Mouse (Mus musculus) neural tube, embryonic 14.5 days (tissue): ENCODE data around the gene Slco2a1. TPM values are rescaled to one million over a fixed set of nuclear protein-coding genes. Genes with fewer than 3 reads are reported as not detected.
A peak's percentile ranks its signal among the peaks of the same experiment; 100 is the strongest.
"Not testable (repeated sequence)": the region's sequence is repeated elsewhere in the genome, so short reads cannot be mapped to it uniquely, and the experiment has no call there.

Experiments
- ATAC-seq: fragments of 200-750 bp; cut with Nextera tagmentation; 2 replicates; pipeline ENCODE4 v1.8.0; 2017; ENCODE audit warnings: low read depth, mild to moderate bottlenecking, moderate TSS enrichment, moderate library complexity
- H3K27ac ChIP-seq: fragments of 300-500 bp; sonication (generic); 2 replicates; pipeline ENCODE4 v1.5.1; 2014; ENCODE audit warnings: low read depth, mild to moderate bottlenecking, control low read depth, low read length, moderate library complexity, mixed read lengths
- H3K27me3 ChIP-seq: fragments of 300-500 bp; sonication (generic); 2 replicates; pipeline ENCODE4 v1.6.1; 2014; ENCODE audit warnings: low read length; ENCODE audit not compliant: control insufficient read depth, insufficient read depth
- H3K36me3 ChIP-seq: fragments of 300-500 bp; sonication (generic); 2 replicates; pipeline ENCODE4 v1.6.1; 2014; ENCODE audit warnings: low read length, mixed read lengths; ENCODE audit not compliant: control insufficient read depth, insufficient read depth
- H3K4me1 ChIP-seq: fragments of 300-500 bp; sonication (generic); 2 replicates; pipeline ENCODE4 v1.6.1; 2014; ENCODE audit warnings: low read length; ENCODE audit not compliant: control insufficient read depth, insufficient read depth
- H3K4me2 ChIP-seq: fragments of 300-500 bp; sonication (generic); 2 replicates; pipeline ENCODE4 v1.6.1; 2014; ENCODE audit warnings: mild to moderate bottlenecking, low read depth, low read length, control low read depth
- H3K4me3 ChIP-seq: fragments of 300-500 bp; sonication (generic); 2 replicates; pipeline ENCODE4 v1.5.1; 2014; ENCODE audit warnings: low read depth, low read length, control low read depth, mixed read lengths
- H3K9ac ChIP-seq: fragments of 300-500 bp; sonication (generic); replicated peaks from 2 replicates; pipeline ENCODE4 v1.6.1; 2014; ENCODE audit warnings: low read depth, mild to moderate bottlenecking, control low read depth, low read length, mixed read lengths
- H3K9me3 ChIP-seq: fragments of 300-500 bp; sonication (generic); 2 replicates; pipeline ENCODE4 v1.6.1; 2016; ENCODE audit warnings: low read length; ENCODE audit not compliant: control insufficient read depth
- WGBS: fragments of 180-500 bp; shearing (Covaris S2); extraction: QIAGEN DNeasy Blood & Tissue Kit; methylation state at CpG from one replicate; pipeline ENCODE4 v1.1.7; 2014; 5-methylcytosine and 5-hydroxymethylcytosine counted together
- polyA plus RNA-seq: library from polyadenylated mRNA; unstranded; fragments of >200 nt; fragmentation: Nextera tagmentation; extraction: Ambion mirVana; gene quantifications from 2 replicates; pipeline ENCODE4 v1.2.1, GENCODE M21; 2014

Slco2a1 gene
- polyA plus RNA-seq, 1 experiment from 2014 or later: 1.0 TPM

DNA sequence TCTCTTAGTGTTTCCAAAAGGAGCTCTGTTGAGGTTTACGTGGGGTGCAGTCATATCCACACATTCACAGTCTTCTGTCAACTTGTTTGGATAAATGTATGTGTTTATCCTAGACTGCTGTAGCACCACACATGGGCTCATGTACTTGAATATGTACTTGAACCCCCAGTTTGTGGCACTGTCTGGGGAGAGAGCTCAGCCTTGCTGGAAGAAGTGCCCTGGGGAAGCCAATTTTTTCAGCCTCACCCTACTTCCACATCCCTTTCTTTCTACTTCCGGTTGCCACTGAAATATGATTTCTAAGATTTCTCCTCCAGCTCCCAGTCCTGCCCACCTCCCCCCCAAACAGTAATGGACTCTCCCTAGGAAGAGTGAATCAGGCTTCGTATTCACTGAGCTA, 105.2 kb downstream of the Slco2a1 start:
- Histone ChIP-seq H3K9ac (no peak overlapping the region), H3K27me3 (no peaks in the 10 kb centered on the region), H3K36me3 (no peaks in the 10 kb centered on the region), H3K4me3 (no peak overlapping the region), H3K4me2 (no peak overlapping the region), H3K4me1 (no peaks in the 10 kb centered on the region), H3K9me3 (no peaks in the 10 kb centered on the region), H3K27ac (no peak overlapping the region)
- WGBS: 91% methylated on average over 3 of the region's 3 CpGs
- ATAC-seq: no peak

DNA sequence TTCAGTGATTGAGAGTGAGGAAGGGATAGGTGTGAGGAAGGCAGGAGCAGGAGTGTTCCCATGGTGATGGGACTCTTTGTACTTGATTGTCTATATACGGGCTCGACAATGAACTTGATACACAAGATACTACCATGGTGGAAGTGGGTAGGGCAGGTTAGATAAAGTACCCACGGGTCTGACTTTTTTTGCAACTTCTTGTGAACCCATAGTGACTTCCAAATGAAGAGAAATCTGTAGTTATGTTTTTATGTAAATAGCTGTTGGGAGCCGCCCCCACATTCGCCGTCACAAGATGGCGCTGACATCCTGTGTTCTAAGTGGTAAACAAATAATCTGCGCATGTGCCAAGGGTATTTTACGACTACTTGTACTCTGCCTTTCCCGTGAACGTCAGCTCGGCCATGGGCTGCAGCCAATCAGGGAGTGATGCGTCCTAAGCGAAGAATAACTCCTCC, 119.9 kb downstream of the Slco2a1 start:
- not testable (repeated sequence) for H3K9me3 ChIP-seq, H3K9ac ChIP-seq, H3K27ac ChIP-seq, H3K36me3 ChIP-seq, H3K27me3 ChIP-seq
- ATAC-seq: peak; percentile 30; the same call in 1 of the 2 replicates
- peak overlapping the region; percentile 52 for H3K4me2 ChIP-seq
- 11% methylated on average over 7 of the region's 14 CpGs for WGBS
- H3K4me1 ChIP-seq: peaks cover 15% of the 10 kb centered on the region
- H3K4me3 ChIP-seq: peak overlapping the region; percentile 24; the same call in 1 of the 2 replicates

DNA sequence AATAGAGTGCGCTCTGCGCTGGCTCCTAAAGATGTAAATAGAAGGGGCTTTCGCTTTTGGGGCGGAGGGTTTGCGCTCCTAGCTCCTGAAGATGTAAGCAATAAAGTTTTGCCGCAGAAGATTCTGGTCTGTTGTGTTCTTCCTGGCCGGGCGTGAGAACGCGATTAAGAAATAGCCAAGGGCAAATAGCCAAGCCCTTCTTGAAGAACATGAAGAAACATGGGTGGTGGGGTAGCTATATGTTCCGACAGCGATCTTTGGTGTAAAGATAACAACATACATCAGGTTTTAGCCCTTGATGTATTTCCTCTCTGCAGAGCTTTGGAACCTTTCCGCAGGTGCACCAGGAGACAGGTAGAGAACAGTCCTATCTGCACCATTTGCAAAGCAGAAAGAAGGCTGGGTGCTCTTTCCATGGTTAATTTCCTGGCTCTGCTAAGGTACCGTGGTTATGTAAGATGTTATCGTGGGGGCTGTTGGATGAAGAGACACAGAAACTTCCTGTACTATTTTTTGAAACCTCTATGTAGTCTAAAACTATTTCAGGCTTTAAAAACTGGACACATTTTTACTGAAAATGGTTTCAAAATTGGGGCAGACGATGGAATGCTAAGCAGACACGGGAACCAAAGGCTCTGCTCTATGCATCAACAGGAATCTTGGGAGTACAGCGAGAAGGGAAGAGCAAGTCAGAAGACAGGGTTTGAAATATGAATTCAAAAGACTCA, 120.6 kb downstream of the Slco2a1 start:
- Histone ChIP-seq H3K4me2 (peak overlapping the region; percentile 65), H3K4me1 (peaks cover 22% of the 10 kb centered on the region), H3K4me3 (peak overlapping the region; percentile 36), H3K27ac (no peak overlapping the region), H3K9me3 (no peaks in the 10 kb centered on the region), H3K36me3 (no peaks in the 10 kb centered on the region), H3K27me3 (no peaks in the 10 kb centered on the region), H3K9ac (peak overlapping the region; percentile 55)
- ATAC-seq: no peak
- WGBS: 34% methylated on average over 18 of the region's 18 CpGs

DNA sequence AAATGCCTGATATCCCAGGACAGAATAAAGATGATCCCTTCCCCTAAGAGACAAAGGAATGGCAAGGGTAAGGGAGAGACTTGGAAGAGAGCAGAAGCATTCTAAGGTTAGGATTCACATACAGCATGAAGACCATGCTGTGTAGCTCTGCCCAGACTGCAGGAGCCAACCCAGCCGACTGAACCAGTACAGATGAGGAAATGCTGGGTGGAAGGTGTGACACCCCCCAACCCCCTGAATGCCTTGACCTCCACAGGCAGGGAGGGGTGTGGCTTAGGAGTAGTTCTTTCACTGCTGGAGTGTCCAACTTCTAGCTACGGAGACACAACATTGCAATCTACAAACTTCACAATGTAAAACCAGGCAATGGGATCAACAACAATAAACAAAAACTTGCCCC, 121.4 kb downstream of the Slco2a1 start:
- 87% methylated on average over 2 of the region's 2 CpGs for WGBS
- ATAC-seq: no peak

DNA sequence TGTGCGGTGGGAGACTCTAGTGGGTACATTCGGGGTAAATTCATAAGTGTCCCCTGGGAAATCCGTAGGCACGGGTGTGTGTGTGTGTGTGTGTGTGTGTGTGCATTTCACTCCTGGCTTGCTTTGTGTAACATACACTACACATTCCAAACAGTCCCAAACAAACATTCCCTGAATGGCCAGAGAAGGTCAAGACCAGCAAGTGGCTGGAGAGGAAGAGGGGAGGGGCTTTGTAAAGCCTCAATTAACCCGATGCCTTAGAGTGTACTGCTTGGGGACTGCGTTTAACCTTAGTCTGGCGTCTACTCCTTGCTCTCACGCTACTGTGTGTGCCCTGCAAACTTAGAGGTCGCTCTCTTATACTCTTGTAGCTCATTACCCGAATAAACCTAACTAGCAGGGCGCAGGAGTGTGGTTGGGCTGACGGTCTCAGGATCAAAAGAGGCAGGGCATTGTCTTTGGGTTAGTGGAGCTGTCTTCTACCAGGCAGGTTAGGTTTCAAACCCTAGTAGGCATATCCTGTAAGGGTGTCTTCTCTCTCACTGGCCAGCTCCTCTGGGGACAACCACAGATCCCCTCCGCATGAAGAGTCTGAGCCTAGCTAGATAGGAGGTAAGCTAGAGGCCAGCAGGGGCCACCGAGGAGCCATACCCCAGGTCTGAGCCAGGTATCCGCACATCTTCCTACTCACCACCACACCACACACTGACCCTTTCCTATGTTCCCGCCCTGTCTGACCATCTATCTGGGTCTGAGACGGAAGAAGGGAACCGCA, 122.4 kb downstream of the Slco2a1 start:
- H3K4me2 ChIP-seq: peak overlapping the region; percentile 92
- H3K36me3 ChIP-seq: no peaks in the 10 kb centered on the region
- no peaks in the 10 kb centered on the region for H3K9me3 ChIP-seq
- ATAC-seq: peak; percentile 18; the same call in 1 of the 2 replicates
- H3K27ac ChIP-seq: peak overlapping the region; percentile 93
- H3K4me3 ChIP-seq: peak overlapping the region; percentile 68
- H3K27me3 ChIP-seq: no peaks in the 10 kb centered on the region
- 14% methylated on average over 18 of the region's 18 CpGs for WGBS
- peaks cover 28% of the 10 kb centered on the region for H3K4me1 ChIP-seq
- H3K9ac ChIP-seq: peak overlapping the region; percentile 90

More for the DNA sequence above, 121.4 kb downstream of the Slco2a1 start:
- no peak overlapping the region for H3K4me3 ChIP-seq
- peaks cover 28% of the 10 kb centered on the region for H3K4me1 ChIP-seq
- H3K27me3 ChIP-seq: no peaks in the 10 kb centered on the region
- H3K9me3 ChIP-seq: no peaks in the 10 kb centered on the region
- no peak overlapping the region for H3K9ac ChIP-seq
- no peak overlapping the region for H3K4me2 ChIP-seq
- no peaks in the 10 kb centered on the region for H3K36me3 ChIP-seq
- H3K27ac ChIP-seq: no peak overlapping the region

DNA sequence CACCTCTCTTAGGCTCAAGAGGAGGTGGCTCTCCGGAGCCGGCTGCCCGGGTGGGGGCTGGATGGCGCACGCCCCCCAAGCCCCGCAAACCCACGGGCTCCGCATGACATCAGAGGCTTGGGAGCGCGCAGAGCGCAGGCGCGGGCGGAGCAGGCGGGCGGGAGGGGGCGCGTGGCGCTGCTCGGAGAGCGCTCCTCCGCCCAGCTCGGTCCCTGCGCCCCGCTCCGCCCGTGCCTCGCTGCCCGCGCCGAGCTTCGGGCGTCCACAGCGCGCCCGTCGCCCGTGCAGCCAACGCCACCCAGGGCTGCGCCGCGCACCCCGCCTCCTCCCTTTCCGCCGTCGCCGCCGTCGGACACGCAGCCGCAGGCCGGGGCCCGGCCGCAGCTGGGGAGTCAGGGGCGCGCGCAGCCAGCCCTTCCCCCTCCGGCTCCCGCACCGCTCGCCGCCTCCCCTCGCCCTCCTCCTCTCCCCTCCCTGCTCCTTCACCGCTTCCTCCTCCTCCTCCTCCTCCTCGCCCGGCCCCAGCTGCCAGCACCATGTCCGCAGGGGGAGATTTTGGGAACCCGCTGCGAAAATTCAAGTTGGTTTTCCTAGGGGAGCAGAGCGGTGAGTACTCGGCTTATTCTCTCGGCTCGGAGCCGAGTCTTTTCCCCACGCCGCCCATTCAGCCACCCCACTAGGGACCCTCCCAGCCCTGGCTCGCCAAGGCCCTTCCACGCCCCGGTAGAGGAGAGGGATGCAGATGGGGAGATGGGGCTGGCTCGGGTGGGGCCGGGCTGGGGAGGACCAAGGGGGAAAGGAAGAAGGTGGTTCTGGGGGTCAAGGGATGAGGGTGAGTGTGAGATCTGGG, 123.3 kb downstream of the Slco2a1 start, which contains the start of gene Rab6b:
Gene Rab6b, plus strand, starts transcription at position 167 of the 850 bp plus-strand sequence.
- Histone ChIP-seq H3K27me3 (no peaks in the 10 kb centered on the region), H3K9me3 (no peaks in the 10 kb centered on the region), H3K4me3 (peak within 1 kb of the TSS; percentile 68), H3K27ac (peak within 1 kb of the TSS; percentile 93), H3K4me1 (peaks cover 28% of the 10 kb centered on the region), H3K9ac (peak within 1 kb of the TSS; percentile 90), H3K36me3 (no peaks in the 10 kb centered on the region), H3K4me2 (peak within 1 kb of the TSS; percentile 92)
- ATAC-seq: peak; percentile 78
- WGBS: under 1% methylated on average over 30 of the region's 81 CpGs

DNA sequence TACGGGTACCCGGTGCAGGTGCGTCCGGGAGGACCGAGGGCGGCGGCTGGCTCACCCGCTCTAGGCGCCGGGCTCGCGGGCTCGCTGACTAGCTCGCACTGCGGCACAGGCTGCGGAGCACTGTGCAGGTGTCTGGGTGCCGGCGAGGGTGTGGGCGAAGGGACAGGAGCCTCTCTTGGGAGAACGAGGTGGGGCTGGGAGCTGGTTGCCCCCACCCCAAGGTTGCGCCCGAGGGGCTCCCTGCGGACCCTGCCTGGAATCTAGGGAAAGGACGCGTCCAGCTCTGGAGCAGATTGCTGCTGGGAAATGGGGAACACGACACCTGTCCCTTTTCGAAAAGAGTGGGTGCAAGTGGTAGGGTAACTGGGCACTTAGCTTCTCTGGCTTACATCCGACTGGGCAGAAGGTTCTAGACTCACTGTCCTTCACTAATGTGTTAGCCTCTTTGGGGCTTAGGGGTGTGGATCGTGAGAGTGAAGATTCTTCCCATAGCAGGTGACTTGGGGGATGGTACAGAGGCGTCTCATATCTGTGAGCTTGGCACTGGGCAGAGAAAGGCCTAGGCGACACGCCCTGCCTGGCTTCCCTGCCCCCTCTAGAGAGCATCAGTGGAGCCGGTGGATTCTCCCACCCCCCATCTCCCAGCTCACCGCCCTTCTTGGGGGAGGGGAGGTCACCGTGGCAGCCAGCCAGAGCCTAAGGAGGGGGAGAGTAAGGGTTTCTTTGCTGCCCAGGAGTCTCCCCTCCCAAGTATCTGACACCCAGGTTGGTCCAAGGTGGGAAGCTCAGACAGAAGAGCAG, 124.2 kb downstream of the Slco2a1 start:
- Histone ChIP-seq H3K36me3 (no peaks in the 10 kb centered on the region), H3K9ac (peak overlapping the region; percentile 90), H3K27me3 (no peaks in the 10 kb centered on the region), H3K4me3 (peak overlapping the region; percentile 68), H3K4me1 (peaks cover 28% of the 10 kb centered on the region), H3K27ac (peak overlapping the region; percentile 93), H3K9me3 (no peaks in the 10 kb centered on the region), H3K4me2 (peak overlapping the region; percentile 92)
- WGBS: under 1% methylated on average over 34 of the region's 35 CpGs
- peak; percentile 44 for ATAC-seq

DNA sequence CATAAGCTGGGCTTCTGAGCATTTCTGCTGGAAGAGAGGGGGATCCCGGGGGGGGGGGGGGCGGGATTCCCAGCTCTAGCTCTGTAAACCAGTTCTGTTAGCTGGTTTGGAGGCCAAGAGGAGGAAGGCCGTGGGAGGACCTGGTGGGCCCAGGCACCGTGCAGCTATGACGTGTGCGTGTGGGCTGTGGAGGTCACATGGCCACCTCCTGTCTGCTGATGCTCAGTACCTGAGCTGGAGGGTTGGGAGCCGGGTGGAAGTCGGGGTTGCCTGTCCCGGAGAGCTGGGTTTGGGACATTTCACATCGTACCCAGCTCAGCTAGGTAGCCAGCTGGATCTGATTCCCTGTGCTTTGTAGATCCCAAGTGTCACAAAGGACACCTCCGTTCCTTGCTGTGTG, 124.8 kb downstream of the Slco2a1 start:
- 29% methylated on average over 10 of the region's 11 CpGs for WGBS
- Histone ChIP-seq H3K4me3 (peak overlapping the region; percentile 68), H3K9ac (peak overlapping the region; percentile 90), H3K4me2 (peak overlapping the region; percentile 92), H3K27ac (peak overlapping the region; percentile 93; the same call in 1 of the 2 replicates), H3K4me1 (peaks cover 28% of the 10 kb centered on the region), H3K9me3 (no peaks in the 10 kb centered on the region), H3K27me3 (no peaks in the 10 kb centered on the region), H3K36me3 (no peaks in the 10 kb centered on the region)
- ATAC-seq: no peak; the same call in 1 of the 2 replicates
